Mouse (Mus musculus) C3H10T1/2 (cell line): ENCODE data around the gene Rbl1. TPM values are rescaled to one million over a fixed set of nuclear protein-coding genes. Genes with fewer than 3 reads are reported as not detected.

ENCODE experiments used
- polyA plus RNA-seq, 2 experiments: library from polyadenylated mRNA; unstranded; fragments of >200 nt; fragmentation: generic; extraction: Trizol; gene quantifications; one replicate each; pipeline ENCODE4 v1.2.1; 2012; ENCODE audit warnings: missing spikeins in 2 of 2

Rbl1 gene
- 1 to 10 TPM in 1 of 2 experiments, under 1 TPM in 1; 0.69 to 1.8 TPM for polyA plus RNA-seq

DNA sequence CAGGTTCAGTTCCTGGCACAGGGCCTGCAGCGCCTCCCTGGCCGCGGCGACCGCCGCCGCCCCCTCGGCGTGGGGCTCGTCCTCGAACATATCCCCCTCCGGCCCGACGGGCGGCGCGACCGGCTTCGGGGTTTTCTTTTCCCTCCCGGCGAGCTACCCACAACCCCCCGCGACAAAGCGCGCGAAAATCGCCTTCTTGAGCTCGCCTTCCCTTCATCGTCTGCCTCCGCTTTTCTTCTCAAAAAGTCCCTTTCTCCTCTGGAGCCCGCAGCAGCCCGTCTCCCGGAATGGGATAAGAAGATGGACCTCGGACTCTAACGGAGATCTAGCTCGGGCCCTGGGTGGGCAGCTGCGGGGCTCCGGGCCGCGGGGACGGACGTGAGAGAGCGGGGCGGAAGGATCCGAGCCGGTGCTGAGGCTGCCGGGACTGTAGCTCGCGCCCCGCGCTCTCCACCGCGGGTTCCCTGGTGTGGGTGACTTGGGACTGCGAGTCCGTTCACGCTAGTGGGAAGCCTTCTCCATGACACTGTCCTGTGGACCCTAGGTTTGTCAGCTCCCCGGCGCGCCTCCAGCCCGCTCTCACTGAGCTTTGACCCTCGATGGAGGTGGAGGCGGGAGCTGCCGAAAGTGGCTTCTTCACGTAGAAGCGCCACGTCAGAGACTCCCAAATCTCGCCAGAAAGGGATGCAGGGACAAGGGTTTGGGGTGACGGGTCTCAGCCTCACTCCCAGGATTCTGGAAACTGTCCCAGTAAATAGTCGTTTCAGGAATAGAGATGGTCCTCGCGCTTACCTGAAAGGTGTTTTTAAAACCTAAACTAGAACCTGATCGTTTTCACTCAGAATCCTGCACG is at the start of gene Rbl1:
Rbl1 (minus strand) TSS at position 169 of the 853 bp plus-strand sequence.

DNA sequence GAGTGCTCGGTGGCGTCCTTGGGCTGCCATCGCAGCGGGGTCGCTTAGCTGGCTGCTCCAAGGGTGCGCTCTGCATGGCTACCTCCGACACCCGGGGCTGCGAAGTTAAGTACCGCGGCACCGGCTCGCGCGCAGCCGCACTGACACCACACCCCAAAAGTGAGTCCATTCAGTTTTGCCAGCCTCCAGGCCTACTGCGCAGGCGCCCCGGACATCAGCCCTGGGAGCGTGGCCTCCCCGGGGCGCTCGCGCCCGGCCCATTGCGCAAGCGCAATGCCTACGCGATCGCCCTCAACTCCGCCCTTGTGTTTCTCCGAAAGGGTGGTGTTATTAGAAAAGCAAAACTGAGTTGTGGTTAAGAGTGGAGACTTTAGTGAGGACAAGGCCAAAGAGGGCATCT is 69.3 kb downstream of the Rbl1 start, which contains the start of gene Samhd1:
Samhd1 (minus strand) TSS at position 252 of the 400 bp plus-strand sequence.

Other genes starting within 250 kb of the Rbl1 start
- gene Ndrg3, start 212.5 kb downstream of the Rbl1 start, polyA plus RNA-seq = 10 to 100 TPM; 15.8 to 63.3 TPM
- 1 to 10 TPM; 1.4 to 8.6 TPM for gene Dsn1, start 197.4 kb downstream of the Rbl1 start, polyA plus RNA-seq
- 10 to 100 TPM in 1 of 2 experiments, 1 to 10 TPM in 1; 1.3 to 10.1 TPM for gene Soga1, start 125.3 kb downstream of the Rbl1 start, polyA plus RNA-seq
- gene Tldc2, start 117.5 kb downstream of the Rbl1 start, polyA plus RNA-seq = not detected
- gene Samhd1, start 69.3 kb downstream of the Rbl1 start, polyA plus RNA-seq = 10 to 100 TPM in 1 of 2 experiments, 1 to 10 TPM in 1; 6.4 to 24.3 TPM
- 100 to 1,000 TPM; 123 to 216 TPM for gene Rpn2, start 74.5 kb upstream of the Rbl1 start, polyA plus RNA-seq
- gene Mroh8, start 75.0 kb upstream of the Rbl1 start, polyA plus RNA-seq = under 1 TPM; 0.06 to 0.11 TPM
- gene Ghrh, start 143.0 kb upstream of the Rbl1 start, polyA plus RNA-seq = not detected
- gene Manbal, start 163.1 kb upstream of the Rbl1 start, polyA plus RNA-seq = 10 to 100 TPM; 45.3 to 64.4 TPM
- 10 to 100 TPM; 21.5 to 40.4 TPM for gene Src, start 213.9 kb upstream of the Rbl1 start, polyA plus RNA-seq